Mouse (Mus musculus) gonadal fat pad, adult 2 months (tissue): ENCODE measurements around the gene Slc6a1. TPM values are rescaled to one million over a fixed set of nuclear protein-coding genes. Genes with fewer than 3 reads are reported as not detected.

Source experiments
- DNase-seq: peaks from one replicate; pipeline ENCODE4 v3.0.0-alpha.2; 2012; ENCODE audit warnings: low read depth
- polyA plus RNA-seq: library from polyadenylated mRNA; depleted of rRNA; stranded (reverse); fragments of >200 nt; gene quantifications from 2 replicates; pipeline ENCODE4 v1.2.3, GENCODE M21; 2012; rRNA removed

The Slc6a1 gene
- polyA plus RNA-seq, 1 experiment = 0.12 TPM

GRCm38 (mm10) chr6:114358171-114358570 is 75.7 kb downstream of the Slc6a1 start:
- DNase-seq = no peak

- no peak for DNase-seq
These were observed 79.9 kb downstream of the Slc6a1 start for GRCm38 (mm10) chr6:114362355-114362754.

GRCm38 (mm10) chr6:114363740-114364139 is 81.3 kb downstream of the Slc6a1 start:
- no peak for DNase-seq

- DNase-seq = no peak
These were observed 82.3 kb downstream of the Slc6a1 start for GRCm38 (mm10) chr6:114364734-114365133.

- no peak for DNase-seq
These were observed 83.8 kb downstream of the Slc6a1 start for GRCm38 (mm10) chr6:114366191-114366590.

Other genes with a start within 250 kb of the Slc6a1 start
- 0.20 and 0.24 TPM in 2 replicates for gene Atp2b2, start 240.0 kb upstream of the Slc6a1 start, polyA plus RNA-seq
- gene Slc6a11, start 151.4 kb upstream of the Slc6a1 start, polyA plus RNA-seq = not detected in 2 replicates
- 0.76 and 0.88 TPM in 2 replicates for gene Hrh1, start 115.3 kb downstream of the Slc6a1 start, polyA plus RNA-seq